Mouse (Mus musculus) small intestine, adult 2 months (tissue): Measurements from ENCODE around the gene Npsr1. TPM values are rescaled to one million over a fixed set of nuclear protein-coding genes. Genes with fewer than 3 reads are reported as not detected.

Source experiments
- H3K27ac ChIP-seq: fragments of 200-500 bp; 2 replicates; pipeline ENCODE4 v1.5.1; 2012; ENCODE audit warnings: low read depth, low read length, control low read depth, inconsistent platforms; ENCODE audit not compliant: insufficient read depth
- H3K27me3 ChIP-seq: fragments of 200-500 bp; 2 replicates; pipeline ENCODE4 v1.6.1; 2012; ENCODE audit warnings: mild to moderate bottlenecking, moderate library complexity, low read length, inconsistent platforms; ENCODE audit not compliant: control insufficient read depth, insufficient read depth
- H3K36me3 ChIP-seq: fragments of 200-500 bp; 2 replicates; pipeline ENCODE4 v1.6.1; 2012; ENCODE audit warnings: mild to moderate bottlenecking, low read length, control low read depth, inconsistent platforms; ENCODE audit not compliant: control insufficient read depth, insufficient read depth
- H3K4me1 ChIP-seq: fragments of 200-500 bp; 2 replicates; pipeline ENCODE4 v1.6.1; 2012; ENCODE audit warnings: low read length, inconsistent platforms, mixed read lengths; ENCODE audit not compliant: control insufficient read depth, insufficient read depth, insufficient read length
- H3K4me3 ChIP-seq: fragments of 200-500 bp; 2 replicates; pipeline ENCODE4 v1.5.1; 2012; ENCODE audit warnings: low read depth, mild to moderate bottlenecking, control low read depth, inconsistent platforms, low read length, moderate library complexity
- CTCF ChIP-seq: fragments of 200-500 bp; IDR thresholded peaks from 2 replicates; pipeline ENCODE4 v1.5.1; 2012; ENCODE audit warnings: low read depth, mild to moderate bottlenecking, control low read depth, inconsistent platforms, low read length, moderate library complexity, mixed read lengths; ENCODE audit not compliant: insufficient replicate concordance, insufficient read length; ENCODE audit errors: extremely low read depth
- POLR2A ChIP-seq: fragments of 200-500 bp; IDR thresholded peaks from 2 replicates; pipeline ENCODE4 v1.6.1; 2012; ENCODE audit warnings: low read depth, mild to moderate bottlenecking, control low read depth, inconsistent platforms, low read length, moderate library complexity
- WGBS: fragments of 180-500 bp; shearing (Covaris S2); methylation state at CpG from one replicate; pipeline ENCODE4 v1.1.7; 2018; 5-methylcytosine and 5-hydroxymethylcytosine counted together
- polyA plus RNA-seq: library from polyadenylated mRNA; depleted of rRNA; stranded (reverse); fragments of >200 nt; gene quantifications from 2 replicates; pipeline ENCODE4 v1.2.3, GENCODE M21; 2012

The Npsr1 gene
- polyA plus RNA-seq, 1 experiment: not detected

- H3K27ac ChIP-seq: no peak overlapping the region
Observed at GRCm38 (mm10) chr9:24236461-24236860, 138.7 kb downstream of the Npsr1 start.

GRCm38 (mm10) chr9:24247557-24247956 is 149.8 kb downstream of the Npsr1 start:
- H3K27me3 ChIP-seq: no peaks in the 10 kb centered on the region

More at GRCm38 (mm10) chr9:24236461-24236860, 138.7 kb downstream of the Npsr1 start:
- H3K27me3 ChIP-seq: no peaks in the 10 kb centered on the region
- WGBS: 85% methylated on average over 1 of the region's 1 CpGs
- H3K36me3 ChIP-seq: no peaks in the 10 kb centered on the region
- H3K4me3 ChIP-seq: no peak overlapping the region
- no peak for TF ChIP-seq CTCF
- H3K4me1 ChIP-seq: no peaks in the 10 kb centered on the region

DNA sequence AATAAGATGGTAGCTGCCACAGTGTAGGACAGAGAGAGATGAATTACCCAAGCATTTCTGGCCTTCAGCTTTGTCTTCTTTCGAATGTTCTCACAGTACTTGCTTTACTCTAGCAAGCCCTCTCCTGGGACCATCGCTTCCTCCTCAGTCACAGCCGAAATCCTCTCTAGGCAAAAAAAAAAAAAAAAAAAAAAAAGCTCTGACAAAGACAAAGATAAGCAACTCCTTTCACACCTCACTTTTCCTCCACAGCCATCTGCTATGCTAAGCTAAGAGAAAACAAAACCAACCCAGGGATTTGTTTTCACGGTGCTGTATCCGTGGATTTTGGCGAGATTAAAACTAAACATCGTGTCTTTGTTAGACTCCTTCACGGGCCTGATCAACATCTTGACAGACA is 156.4 kb downstream of the Npsr1 start:
- Histone ChIP-seq H3K27me3 (no peaks in the 10 kb centered on the region), H3K4me1 (no peaks in the 10 kb centered on the region), H3K27ac (no peak overlapping the region), H3K4me3 (no peak overlapping the region), H3K36me3 (no peaks in the 10 kb centered on the region)
- 39% methylated on average over 8 of the region's 8 CpGs for WGBS
- TF ChIP-seq CTCF (no peak), POLR2A (no peak)

More at GRCm38 (mm10) chr9:24247557-24247956, 149.8 kb downstream of the Npsr1 start:
- Histone ChIP-seq H3K36me3 (no peaks in the 10 kb centered on the region), H3K4me1 (no peaks in the 10 kb centered on the region), H3K27ac (no peak overlapping the region), H3K4me3 (no peak overlapping the region)
- TF ChIP-seq POLR2A: no peak
- no peak for TF ChIP-seq CTCF

- no peaks in the 10 kb centered on the region for H3K27me3 ChIP-seq
- no peaks in the 10 kb centered on the region for H3K36me3 ChIP-seq
- WGBS: 92% methylated on average over 2 of the region's 2 CpGs
- TF ChIP-seq POLR2A (no peak), CTCF (no peak)
- H3K27ac ChIP-seq: no peak overlapping the region
- no peak overlapping the region for H3K4me3 ChIP-seq
- no peaks in the 10 kb centered on the region for H3K4me1 ChIP-seq
Observed at GRCm38 (mm10) chr9:24280498-24281287, 182.9 kb downstream of the Npsr1 start.

DNA sequence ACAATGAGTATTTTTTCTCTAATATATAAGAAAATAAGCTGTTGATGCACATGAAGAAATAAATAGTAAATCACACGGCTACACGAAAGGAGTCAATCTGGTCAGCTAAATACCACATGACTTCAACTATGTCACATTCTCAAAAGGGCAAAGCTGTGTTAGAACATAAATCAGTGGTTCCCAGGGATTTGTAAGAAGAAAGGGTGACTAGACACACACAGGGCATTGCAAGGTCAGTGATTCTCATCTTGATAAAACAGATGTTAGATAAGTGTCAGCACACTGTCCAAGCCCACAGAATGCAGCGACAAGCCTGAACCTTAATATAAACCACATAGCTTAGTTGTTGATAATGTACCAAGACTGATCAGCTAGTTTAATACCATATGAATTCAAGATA is 184.8 kb downstream of the Npsr1 start:
- H3K4me3 ChIP-seq: no peak overlapping the region
- H3K36me3 ChIP-seq: no peaks in the 10 kb centered on the region
- no peak overlapping the region for H3K27ac ChIP-seq
- no peaks in the 10 kb centered on the region for H3K4me1 ChIP-seq
- TF ChIP-seq POLR2A: no peak
- TF ChIP-seq CTCF: no peak
- 81% methylated on average over 3 of the region's 3 CpGs for WGBS
- H3K27me3 ChIP-seq: no peaks in the 10 kb centered on the region

DNA sequence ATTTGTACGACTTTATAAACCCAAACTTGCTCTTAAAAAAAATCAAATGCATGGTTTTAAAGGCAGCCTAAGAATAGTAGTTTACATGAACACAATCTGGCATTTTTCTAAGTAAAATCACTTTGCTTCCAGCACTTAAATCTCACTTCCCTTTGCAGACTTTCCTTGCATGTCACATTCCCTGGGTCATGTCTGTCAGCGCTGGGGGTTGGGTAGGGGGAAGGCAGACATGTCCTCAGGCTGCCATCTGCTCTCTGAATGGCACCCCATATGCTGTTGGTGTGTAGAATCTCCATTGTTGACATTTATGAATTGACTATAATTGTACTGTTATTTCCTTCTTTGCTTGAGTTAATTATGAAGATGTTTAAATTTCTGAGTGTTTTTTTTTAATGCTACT is 185.3 kb downstream of the Npsr1 start:
- 58% methylated on average over 2 of the region's 2 CpGs for WGBS
- Histone ChIP-seq H3K36me3 (no peaks in the 10 kb centered on the region), H3K4me1 (no peaks in the 10 kb centered on the region), H3K27me3 (no peaks in the 10 kb centered on the region), H3K4me3 (no peak overlapping the region), H3K27ac (no peak overlapping the region)
- TF ChIP-seq POLR2A: no peak
- no peak for TF ChIP-seq CTCF

GRCm38 (mm10) chr9:24283536-24283935 is 185.7 kb downstream of the Npsr1 start:
- Histone ChIP-seq H3K4me1 (no peaks in the 10 kb centered on the region), H3K36me3 (no peaks in the 10 kb centered on the region), H3K27me3 (no peaks in the 10 kb centered on the region), H3K27ac (no peak overlapping the region), H3K4me3 (no peak overlapping the region)
- TF ChIP-seq CTCF (no peak), POLR2A (no peak)
